Mouse (Mus musculus) G1E (cell line): Measurements from ENCODE around the gene Zdhhc13.

ENCODE experiments used
- CTCF ChIP-seq: IDR thresholded peaks from 2 replicates; pipeline ENCODE4 v1.5.1; 2012; ENCODE audit warnings: low read depth, low read length, inconsistent platforms, mixed read lengths
- GATA1 ChIP-seq: IDR thresholded peaks from 2 replicates; pipeline ENCODE4 v1.6.1; 2012; ENCODE audit warnings: borderline replicate concordance, low read length, inconsistent platforms, mixed read lengths
- POLR2AphosphoS5 ChIP-seq: IDR thresholded peaks from 2 replicates; pipeline ENCODE4 v1.6.1; 2012; ENCODE audit warnings: low read depth, low read length, inconsistent platforms; ENCODE audit not compliant: insufficient replicate concordance
- TAL1 ChIP-seq: conservative IDR thresholded peaks from 2 replicates; pipeline ENCODE4 v1.6.1; 2012; ENCODE audit warnings: low read depth, low read length, inconsistent platforms, mixed read lengths

GRCm38 (mm10) chr7:48870579-48871180 is 81.9 kb downstream of the Zdhhc13 start:
- TF ChIP-seq CTCF (no peak), GATA1 (no peak), POLR2AphosphoS5 (no peak), TAL1 (no peak)
